In genomic region chr4:57750651-57751050, GRCm38 (mm10) we compare ENCODE assay signal across 25 mouse cellular contexts. TPM values are rescaled to one million over a fixed set of nuclear protein-coding genes. Genes with fewer than 3 reads are reported as not detected.
DNase-seq lines count a peak whose midpoint lies in the region; ATAC-seq lines count a peak whose summit lies in the region.
"Had no signal": no experiment of that assay in that cellular context is flagged by ENCODE, and none has a peak within 500 bp of the region (broad histone marks: within the 10 kb centered on the region; RNA-seq: fewer than 3 reads in every experiment).

No protein-coding gene starts in this region.

- H3K9ac ChIP-seq in heart, embryonic 12.5 days, result no peak overlapping the region
- H3K9ac ChIP-seq in heart, embryonic 11.5 days (ENCODE audit: low read depth, low read length), result no peak overlapping the region
- H3K9ac ChIP-seq in heart, embryonic 15.5 days, result no peak overlapping the region
- no peak overlapping the region for H3K9ac ChIP-seq in kidney, embryonic 16.5 days (replicated peaks; ENCODE audit: low read length)
- H3K9ac ChIP-seq in kidney, embryonic 15.5 days, result no peak overlapping the region
- no peak overlapping the region for H3K9ac ChIP-seq in limb, embryonic 12.5 days (replicated peaks)
- H3K9ac ChIP-seq in intestine, embryonic 15.5 days, result no peak overlapping the region
- H3K9ac ChIP-seq: embryonic facial prominence, embryonic 12.5 days; embryonic facial prominence, embryonic 15.5 days; forebrain, postnatal 0 days; hindbrain, embryonic 13.5 days had no signal

- DNase-seq in heart, adult 8-10 months (ENCODE audit: low spot score), result no peak
- DNase-seq: adrenal gland, adult 2 months; adrenal gland, postnatal 14 days; cerebellum, adult 11 months; cerebellum, adult 2 months; cerebellum, adult 9-11 months; cerebellum, postnatal 25 days; forebrain, postnatal 0 days; gastrocnemius, adult 2 months; gastrocnemius, postnatal 14 days had no signal

- peak overlapping the region; percentile 47; the same call in 1 of the 2 replicates for H3K27ac ChIP-seq in heart, embryonic 12.5 days (ENCODE audit: poor library complexity, severe bottlenecking)
- no peak overlapping the region for H3K27ac ChIP-seq in heart, embryonic 11.5 days (ENCODE audit: low read depth, low read length)
- H3K27ac ChIP-seq in heart, embryonic 15.5 days, result peak overlapping the region; percentile 28; the same call in 1 of the 2 replicates
- no peak overlapping the region for H3K27ac ChIP-seq in kidney, embryonic 16.5 days (ENCODE audit: low read length)
- no peak overlapping the region for H3K27ac ChIP-seq in kidney, embryonic 15.5 days
- H3K27ac ChIP-seq in limb, embryonic 12.5 days, result 0 out of 2 replicates have a peak overlapping the region, but pooled peaks have one; percentile 14
- H3K27ac ChIP-seq in intestine, embryonic 15.5 days, result no peak overlapping the region
- H3K27ac ChIP-seq: embryonic facial prominence, embryonic 12.5 days; embryonic facial prominence, embryonic 15.5 days; gastrocnemius, adult 2 months; hindbrain, embryonic 13.5 days had no signal

- H3K4me3 ChIP-seq in heart, embryonic 12.5 days, result no peak overlapping the region
- no peak overlapping the region for H3K4me3 ChIP-seq in heart, embryonic 11.5 days (ENCODE audit: low read depth, low read length)
- no peak overlapping the region for H3K4me3 ChIP-seq in heart, embryonic 15.5 days
- H3K4me3 ChIP-seq in kidney, embryonic 16.5 days (ENCODE audit: low read length), result no peak overlapping the region
- H3K4me3 ChIP-seq in kidney, embryonic 15.5 days (replicated peaks), result no peak overlapping the region
- H3K4me3 ChIP-seq in limb, embryonic 12.5 days (replicated peaks), result no peak overlapping the region
- H3K4me3 ChIP-seq in intestine, embryonic 15.5 days (replicated peaks), result no peak overlapping the region
- H3K4me3 ChIP-seq: embryonic facial prominence, embryonic 12.5 days; embryonic facial prominence, embryonic 15.5 days; gastrocnemius, adult 2 months; hindbrain, embryonic 13.5 days had no signal

- ATAC-seq in heart, embryonic 12.5 days (ENCODE audit: insufficient number of reproducible peaks, low FRiP score), result no peak
- ATAC-seq in heart, embryonic 11.5 days (replicated peaks; ENCODE audit: insufficient number of reproducible peaks, low FRiP score, low TSS enrichment), result no peak
- no peak for ATAC-seq in heart, embryonic 15.5 days (replicated peaks; ENCODE audit: insufficient number of reproducible peaks, insufficient read depth, low FRiP score, low read depth)
- ATAC-seq in kidney, embryonic 16.5 days (ENCODE audit: low FRiP score, low TSS enrichment), result 0 out of 2 replicates have a peak, but pooled peaks have one; percentile 23
- ATAC-seq in kidney, embryonic 15.5 days (replicated peaks; ENCODE audit: low FRiP score), result no peak
- ATAC-seq in limb, embryonic 12.5 days (ENCODE audit: insufficient number of reproducible peaks, insufficient read depth, low FRiP score, low TSS enrichment, low read depth), result no peak
- ATAC-seq in intestine, embryonic 15.5 days, result no peak
- ATAC-seq: CD4-positive, CD25-positive, alpha-beta regulatory T cell, adult 4 months; forebrain, embryonic 14.5 days; forebrain, postnatal 0 days; hindbrain, embryonic 16.5 days; inflammation-experienced regulatory T-cells, adult 6 months; intestine, postnatal 0 days had no signal

- H3K4me1 ChIP-seq in heart, embryonic 12.5 days (replicated peaks), result peaks cover 41% of the 10 kb centered on the region
- H3K4me1 ChIP-seq in heart, embryonic 11.5 days (ENCODE audit: control insufficient read depth, insufficient read depth, low read length), result peaks cover 20% of the 10 kb centered on the region
- peaks cover 26% of the 10 kb centered on the region for H3K4me1 ChIP-seq in heart, embryonic 15.5 days (replicated peaks)
- H3K4me1 ChIP-seq in kidney, embryonic 16.5 days (ENCODE audit: insufficient read depth, low read length), result peaks cover 3% of the 10 kb centered on the region; the same call in 1 of the 2 replicates
- peaks cover 14% of the 10 kb centered on the region for H3K4me1 ChIP-seq in kidney, embryonic 15.5 days
- peaks cover 15% of the 10 kb centered on the region for H3K4me1 ChIP-seq in limb, embryonic 12.5 days (replicated peaks)
- no peaks in the 10 kb centered on the region for H3K4me1 ChIP-seq in intestine, embryonic 15.5 days (replicated peaks)
- H3K4me1 ChIP-seq: embryonic facial prominence, embryonic 15.5 days; hindbrain, embryonic 13.5 days had no signal

- H3K36me3 ChIP-seq in heart, embryonic 12.5 days, result peaks cover 11% of the 10 kb centered on the region
- H3K36me3 ChIP-seq in heart, embryonic 11.5 days (ENCODE audit: control insufficient read depth, insufficient read depth, low read length), result peaks cover 2% of the 10 kb centered on the region
- peaks cover 7% of the 10 kb centered on the region; the same call in 1 of the 2 replicates for H3K36me3 ChIP-seq in heart, embryonic 15.5 days
- no peaks in the 10 kb centered on the region for H3K36me3 ChIP-seq in kidney, embryonic 16.5 days (ENCODE audit: insufficient read depth, low read length)
- H3K36me3 ChIP-seq in kidney, embryonic 15.5 days, result no peaks in the 10 kb centered on the region
- H3K36me3 ChIP-seq in limb, embryonic 12.5 days, result peaks cover 8% of the 10 kb centered on the region
- H3K36me3 ChIP-seq in intestine, embryonic 15.5 days, result no peaks in the 10 kb centered on the region
- H3K36me3 ChIP-seq: embryonic facial prominence, embryonic 15.5 days; hindbrain, embryonic 13.5 days had no signal

- H3K4me2 ChIP-seq in heart, embryonic 12.5 days, result no peak overlapping the region
- H3K4me2 ChIP-seq in heart, embryonic 11.5 days, result no peak overlapping the region
- no peak overlapping the region for H3K4me2 ChIP-seq in heart, embryonic 15.5 days
- H3K4me2 ChIP-seq in kidney, embryonic 16.5 days (replicated peaks; ENCODE audit: low read depth, low read length), result no peak overlapping the region
- H3K4me2 ChIP-seq in kidney, embryonic 15.5 days, result no peak overlapping the region
- no peak overlapping the region for H3K4me2 ChIP-seq in limb, embryonic 12.5 days
- no peak overlapping the region for H3K4me2 ChIP-seq in intestine, embryonic 15.5 days (replicated peaks)
- H3K4me2 ChIP-seq: embryonic facial prominence, embryonic 12.5 days; embryonic facial prominence, embryonic 15.5 days; hindbrain, embryonic 13.5 days had no signal

- no peaks in the 10 kb centered on the region for H3K9me3 ChIP-seq in heart, embryonic 12.5 days (replicated peaks)
- H3K9me3 ChIP-seq in heart, embryonic 11.5 days (replicated peaks; ENCODE audit: control insufficient read depth, low read length), result peaks cover under 1% of the 10 kb centered on the region; the same call in 1 of the 2 replicates
- 0 out of 2 replicates have a peak, but pooled peaks cover 3% of the 10 kb centered on the region for H3K9me3 ChIP-seq in heart, embryonic 15.5 days (replicated peaks)
- 0 out of 2 replicates have a peak, but pooled peaks cover under 1% of the 10 kb centered on the region for H3K9me3 ChIP-seq in kidney, embryonic 16.5 days (ENCODE audit: low read length)
- H3K9me3 ChIP-seq in kidney, embryonic 15.5 days (replicated peaks), result no peaks in the 10 kb centered on the region
- H3K9me3 ChIP-seq in limb, embryonic 12.5 days, result no peaks in the 10 kb centered on the region; the same call in 1 of the 2 replicates
- H3K9me3 ChIP-seq in intestine, embryonic 15.5 days, result no peaks in the 10 kb centered on the region
- H3K9me3 ChIP-seq: embryonic facial prominence, embryonic 12.5 days; embryonic facial prominence, embryonic 15.5 days; hindbrain, embryonic 13.5 days had no signal

- no peaks in the 10 kb centered on the region for H3K27me3 ChIP-seq in heart, embryonic 12.5 days (replicated peaks)
- H3K27me3 ChIP-seq in heart, embryonic 11.5 days (ENCODE audit: control insufficient read depth, insufficient read depth, low read length), result no peaks in the 10 kb centered on the region
- H3K27me3 ChIP-seq in heart, embryonic 15.5 days, result no peaks in the 10 kb centered on the region
- no peaks in the 10 kb centered on the region for H3K27me3 ChIP-seq in kidney, embryonic 16.5 days (ENCODE audit: insufficient read depth, low read length)
- H3K27me3 ChIP-seq in kidney, embryonic 15.5 days, result no peaks in the 10 kb centered on the region
- no peaks in the 10 kb centered on the region for H3K27me3 ChIP-seq in limb, embryonic 12.5 days
- no peaks in the 10 kb centered on the region for H3K27me3 ChIP-seq in intestine, embryonic 15.5 days (replicated peaks)
- H3K27me3 ChIP-seq: embryonic facial prominence, embryonic 12.5 days; embryonic facial prominence, embryonic 15.5 days; hindbrain, embryonic 13.5 days had no signal

- 46% methylated on average over 4 of the region's 4 CpGs for WGBS in heart, embryonic 12.5 days
- WGBS in heart, embryonic 11.5 days (ENCODE audit: insufficient replicate concordance), result 58% methylated on average over 4 of the region's 4 CpGs
- 44% methylated on average over 4 of the region's 4 CpGs for WGBS in heart, embryonic 15.5 days
- 43% methylated on average over 4 of the region's 4 CpGs for WGBS in kidney, embryonic 16.5 days
- 41% methylated on average over 4 of the region's 4 CpGs for WGBS in kidney, embryonic 15.5 days
- WGBS in limb, embryonic 12.5 days, result 40% methylated on average over 4 of the region's 4 CpGs
- 43% methylated on average over 4 of the region's 4 CpGs for WGBS in intestine, embryonic 15.5 days

RNA-seq across cellular contexts. Expression of gene Akap2, which starts 33.2 kb away (rescaled TPM):
- 50.1 and 50.3 TPM in 2 replicates for polyA plus RNA-seq in heart, embryonic 12.5 days (2016; fragmentation: Nextera tagmentation; extraction: Ambion mirVana)
- 43.4 and 45.9 TPM in 2 replicates for polyA plus RNA-seq in heart, embryonic 11.5 days (2014; fragmentation: Nextera tagmentation; extraction: Ambion mirVana)
- polyA plus RNA-seq in heart, embryonic 15.5 days (2015; fragmentation: Nextera tagmentation; extraction: Ambion mirVana), result 40.0 and 48.5 TPM in 2 replicates
- 100 to 1,000 TPM in 1 of 4 experiments, 10 to 100 TPM in 3; 75.6 to 100 (median 97.5) TPM for total RNA-seq in heart, adult 8-10 months (2022)
- polyA plus RNA-seq in kidney, embryonic 16.5 days (2015; fragmentation: Nextera tagmentation; extraction: Ambion mirVana), result 28.2 and 28.4 TPM in 2 replicates
- 22.8 and 27.8 TPM in 2 replicates for polyA plus RNA-seq in kidney, embryonic 15.5 days (2015; fragmentation: Nextera tagmentation; extraction: Ambion mirVana)
- polyA plus RNA-seq in limb, embryonic 12.5 days (2016; fragmentation: Nextera tagmentation; extraction: Ambion mirVana), result 25.4 and 32.0 TPM in 2 replicates
- polyA plus RNA-seq in intestine, embryonic 15.5 days (2015; fragmentation: Nextera tagmentation; extraction: Ambion mirVana), result 22.3 and 22.5 TPM in 2 replicates

Comparison
In these comparisons a context has a peak if more than half of its experiments do, and no peak if none do; other contexts are left out.
1. H3K27ac ChIP-seq: peak in heart, embryonic 12.5 days (single experiment), heart, embryonic 15.5 days (single experiment) and limb, embryonic 12.5 days (single experiment); none in heart, embryonic 11.5 days (single experiment), kidney, embryonic 16.5 days (single experiment), kidney, embryonic 15.5 days (single experiment) and intestine, embryonic 15.5 days (single experiment).